Mouse (Mus musculus) cerebellum, adult 9-11 months (tissue): Measurements from ENCODE around the gene Hes3.

Source experiments
- DNase-seq: peaks from one replicate; pipeline ENCODE4 v3.0.0; 2022

The Hes3 gene

DNA sequence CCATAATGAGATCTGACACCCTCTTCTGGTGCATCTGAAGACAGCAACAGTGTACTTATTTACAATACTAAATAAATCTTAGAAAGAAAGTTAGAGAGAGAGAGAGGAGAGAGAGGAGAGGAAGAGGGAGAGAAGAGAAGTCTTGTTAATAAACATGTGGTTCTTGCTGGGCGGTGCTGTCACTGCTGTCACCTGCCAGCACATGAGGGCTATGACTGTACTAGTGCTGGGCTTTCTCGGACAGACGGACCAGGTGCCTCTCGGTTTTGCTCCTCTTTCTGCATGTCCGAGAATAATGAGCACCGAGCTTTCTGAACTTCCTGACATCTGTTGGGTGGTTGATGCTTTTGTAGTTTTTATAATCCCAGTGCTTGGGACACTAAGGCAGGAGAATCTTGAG lies 40.8 kb downstream of the Hes3 start:
- no peak for DNase-seq

DNA sequence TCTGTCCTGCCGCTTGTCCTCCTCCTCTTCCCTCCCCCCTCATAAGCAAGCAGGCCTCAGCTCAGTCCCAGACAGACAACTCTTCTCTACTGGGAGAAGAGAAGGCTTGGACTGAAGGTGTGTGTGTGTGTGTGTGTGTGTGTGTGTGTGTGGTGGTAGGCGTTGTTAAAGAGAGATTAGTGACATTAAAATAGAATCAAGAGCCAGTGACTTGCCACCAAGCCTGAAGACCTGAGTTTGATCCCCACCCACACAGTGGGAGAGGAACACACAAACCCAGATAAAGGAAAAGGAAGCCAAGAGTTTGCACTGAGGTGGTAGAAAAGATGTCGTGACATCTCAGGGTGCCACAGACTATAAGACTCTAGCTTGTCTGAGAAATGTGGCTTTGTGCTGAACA lies 44.3 kb downstream of the Hes3 start:
- DNase-seq: no peak

GRCm38 (mm10) chr4:152246011-152246410 lies 45.5 kb downstream of the Hes3 start:
- DNase-seq: no peak

DNA sequence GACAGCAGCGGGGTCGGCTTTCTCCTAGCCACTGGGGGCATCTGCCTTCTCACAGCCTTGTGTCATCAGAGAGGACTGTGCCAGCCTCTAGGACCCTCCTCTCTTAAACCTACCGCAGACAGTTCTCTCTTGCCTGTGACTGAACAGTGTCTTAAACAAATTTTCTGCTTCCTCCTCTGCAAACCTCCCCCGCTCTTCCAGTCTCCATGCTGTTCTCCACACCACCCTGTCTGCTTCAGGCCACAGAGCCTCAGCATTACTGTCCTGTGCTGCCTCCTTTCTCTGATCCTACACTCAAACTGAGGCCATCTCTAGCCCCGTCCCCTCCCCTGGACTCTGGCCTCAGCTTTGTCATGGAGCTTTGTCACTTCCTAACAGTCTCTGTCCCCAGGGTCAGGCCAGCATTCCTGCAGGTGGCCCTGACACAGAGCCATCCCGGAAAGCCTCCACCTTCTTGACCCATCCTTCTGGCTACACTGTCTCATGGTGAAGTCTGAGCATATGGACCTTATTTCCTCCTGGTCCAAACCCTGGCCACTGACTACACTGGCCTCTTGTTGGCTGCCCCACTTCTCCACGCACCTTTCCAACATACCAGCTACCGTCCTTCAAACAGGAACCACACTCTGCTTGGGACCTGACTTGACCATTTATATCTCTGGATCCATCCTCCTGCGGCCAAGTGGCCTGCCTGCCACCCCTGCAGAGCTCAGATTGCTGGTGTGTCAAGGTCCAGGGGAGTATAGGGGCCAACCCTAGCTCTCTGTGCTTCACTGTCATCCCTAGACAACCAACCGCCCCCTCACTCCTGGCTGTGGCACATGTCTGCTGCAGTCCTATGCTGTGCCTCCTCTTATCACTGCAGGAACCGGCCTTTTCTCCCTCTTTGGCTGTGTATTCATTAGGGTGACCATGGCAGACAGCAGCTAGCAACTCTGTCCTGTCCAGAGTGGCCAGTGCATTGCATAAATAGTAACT lies 46.6 kb downstream of the Hes3 start:
- DNase-seq: no peak

- DNase-seq: peak; percentile 79
Measured at GRCm38 (mm10) chr4:152243969-152244368, 47.5 kb downstream of the Hes3 start.

DNA sequence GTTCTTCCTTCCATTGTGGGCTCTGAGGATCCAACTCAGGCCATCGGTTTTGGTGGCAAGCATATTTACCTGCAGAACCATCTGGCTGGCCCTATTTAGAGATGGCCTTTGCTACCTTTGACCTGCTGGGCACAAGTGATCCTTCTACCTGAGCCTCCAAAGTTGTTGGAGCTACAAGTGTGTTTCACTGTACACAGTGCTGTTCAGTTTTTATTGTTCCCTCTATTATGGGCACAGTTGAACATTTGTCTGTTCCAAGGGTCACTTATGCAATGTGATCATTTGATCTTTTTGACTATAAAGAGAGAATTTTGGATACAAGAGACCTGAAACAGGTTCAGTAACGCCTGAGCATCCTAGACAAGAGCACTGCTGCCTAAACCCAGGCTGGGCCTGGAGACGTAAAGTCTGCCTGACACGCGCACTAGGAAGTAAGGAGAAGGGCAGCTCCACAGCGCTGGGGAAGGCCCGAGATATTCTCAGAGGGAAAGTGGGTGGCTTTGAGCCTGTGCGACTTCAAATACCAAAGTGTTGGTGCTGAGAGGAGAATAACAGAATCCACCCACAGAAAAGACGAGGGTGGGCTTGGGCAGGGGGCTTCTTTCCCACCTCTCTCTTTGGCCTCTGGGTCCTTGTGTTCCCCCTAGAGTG lies 48.1 kb downstream of the Hes3 start:
- DNase-seq: no peak

DNA sequence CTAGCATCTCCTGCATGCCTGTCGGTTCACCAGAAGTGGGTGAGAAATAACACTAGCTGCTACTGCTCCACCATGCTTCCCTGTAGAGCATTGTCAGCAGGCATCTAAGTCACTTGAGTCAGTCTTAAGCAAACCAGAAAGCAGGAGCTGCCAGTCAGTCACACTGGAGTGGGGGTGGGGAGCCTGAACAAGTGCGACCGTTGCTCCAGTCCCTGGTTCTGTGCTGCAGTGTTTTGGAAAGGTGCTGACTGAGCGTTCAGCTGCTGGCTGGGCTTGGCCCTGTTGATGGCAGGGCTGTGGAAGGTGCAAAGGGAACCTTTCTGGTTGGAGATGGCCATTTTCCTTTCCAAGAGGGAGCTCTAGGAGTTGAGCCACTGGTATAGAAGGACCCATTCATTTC lies 51.5 kb downstream of the Hes3 start:
- no peak for DNase-seq
